Mouse (Mus musculus): ENCODE results near the gene Abca7. TPM values are rescaled to one million over a fixed set of nuclear protein-coding genes. Genes with fewer than 3 reads are reported as not detected.

Abca7 gene
- polyA plus RNA-seq, 1 experiment = 79.5 TPM

GRCm38 (mm10) chr10:79984871-79985270 is 11.4 kb upstream of the Abca7 start:
- no peaks in the 10 kb centered on the region for H3K36me3 ChIP-seq (ENCODE audit: control insufficient read depth, insufficient read depth, low read length)
- H3K4me3 ChIP-seq (ENCODE audit: control insufficient read depth, insufficient read depth, low read length) = peak overlapping the region; percentile 72
- DNase-seq = peak; percentile 95
- peak overlapping the region; percentile 87 for H3K27ac ChIP-seq (ENCODE audit: control insufficient read depth, insufficient read depth, low read length)
- WGBS = under 1% methylated on average over 22 of the region's 22 CpGs
- no peaks in the 10 kb centered on the region for H3K27me3 ChIP-seq (ENCODE audit: control insufficient read depth, insufficient read depth, low read length)
- H3K4me1 ChIP-seq (replicated peaks; ENCODE audit: control insufficient read depth, insufficient read depth, low read length) = peaks cover 51% of the 10 kb centered on the region
- peak; percentile 33; the same call in 1 of the 2 replicates for TF ChIP-seq POLR2A (IDR thresholded peaks at IDR 0.05; ENCODE audit: control insufficient read depth, extremely low read depth, insufficient read depth, low read length, poor library complexity)
- no peak for TF ChIP-seq CTCF (IDR thresholded peaks at IDR 0.05; ENCODE audit: borderline replicate concordance, control insufficient read depth, extremely low read depth, insufficient read depth, low read length, poor library complexity)

GRCm38 (mm10) chr10:79985334-79986231 is 10.7 kb upstream of the Abca7 start:
- 3% methylated on average over 35 of the region's 35 CpGs for WGBS
- H3K27me3 ChIP-seq (ENCODE audit: control insufficient read depth, insufficient read depth, low read length) = no peaks in the 10 kb centered on the region
- DNase-seq = peak; percentile 81

GRCm38 (mm10) chr10:79986232-79986878 is 9.9 kb upstream of the Abca7 start:
- DNase-seq = no peak
- no peak for TF ChIP-seq POLR2A (IDR thresholded peaks at IDR 0.05; ENCODE audit: control insufficient read depth, extremely low read depth, insufficient read depth, low read length, poor library complexity)
- TF ChIP-seq CTCF (IDR thresholded peaks at IDR 0.05; ENCODE audit: borderline replicate concordance, control insufficient read depth, extremely low read depth, insufficient read depth, low read length, poor library complexity) = no peak
- Histone ChIP-seq H3K4me3 (ENCODE audit: control insufficient read depth, insufficient read depth, low read length) (peak overlapping the region; percentile 50), H3K4me1 (replicated peaks; ENCODE audit: control insufficient read depth, insufficient read depth, low read length) (peaks cover 57% of the 10 kb centered on the region), H3K27me3 (ENCODE audit: control insufficient read depth, insufficient read depth, low read length) (no peaks in the 10 kb centered on the region), H3K27ac (ENCODE audit: control insufficient read depth, insufficient read depth, low read length) (peak overlapping the region; percentile 95), H3K36me3 (ENCODE audit: control insufficient read depth, insufficient read depth, low read length) (no peaks in the 10 kb centered on the region)
- 26% methylated on average over 6 of the region's 6 CpGs for WGBS

More at GRCm38 (mm10) chr10:79985334-79986231, 10.7 kb upstream of the Abca7 start:
- Histone ChIP-seq H3K4me1 (replicated peaks; ENCODE audit: control insufficient read depth, insufficient read depth, low read length) (peaks cover 54% of the 10 kb centered on the region), H3K36me3 (ENCODE audit: control insufficient read depth, insufficient read depth, low read length) (no peaks in the 10 kb centered on the region), H3K27ac (ENCODE audit: control insufficient read depth, insufficient read depth, low read length) (peak overlapping the region; percentile 95), H3K4me3 (ENCODE audit: control insufficient read depth, insufficient read depth, low read length) (peak overlapping the region; percentile 72)
- TF ChIP-seq CTCF (IDR thresholded peaks at IDR 0.05; ENCODE audit: borderline replicate concordance, control insufficient read depth, extremely low read depth, insufficient read depth, low read length, poor library complexity) (no peak), POLR2A (IDR thresholded peaks at IDR 0.05; ENCODE audit: control insufficient read depth, extremely low read depth, insufficient read depth, low read length, poor library complexity) (no peak)

GRCm38 (mm10) chr10:79986963-79987362 is 9.3 kb upstream of the Abca7 start:
- no peaks in the 10 kb centered on the region for H3K27me3 ChIP-seq (ENCODE audit: control insufficient read depth, insufficient read depth, low read length)
- 1% methylated on average over 11 of the region's 11 CpGs for WGBS
- H3K27ac ChIP-seq (ENCODE audit: control insufficient read depth, insufficient read depth, low read length) = peak overlapping the region; percentile 69
- H3K4me1 ChIP-seq (replicated peaks; ENCODE audit: control insufficient read depth, insufficient read depth, low read length) = peaks cover 57% of the 10 kb centered on the region
- H3K4me3 ChIP-seq (ENCODE audit: control insufficient read depth, insufficient read depth, low read length) = no peak overlapping the region
- 0 out of 2 replicates have a peak, but pooled peaks cover under 1% of the 10 kb centered on the region for H3K36me3 ChIP-seq (ENCODE audit: control insufficient read depth, insufficient read depth, low read length)
- no peak for TF ChIP-seq POLR2A (IDR thresholded peaks at IDR 0.05; ENCODE audit: control insufficient read depth, extremely low read depth, insufficient read depth, low read length, poor library complexity)
- peak; percentile 97 for TF ChIP-seq CTCF (IDR thresholded peaks at IDR 0.05; ENCODE audit: borderline replicate concordance, control insufficient read depth, extremely low read depth, insufficient read depth, low read length, poor library complexity)
- DNase-seq = peak; percentile 91

GRCm38 (mm10) chr10:79987771-79988505 is 8.4 kb upstream of the Abca7 start:
- peak overlapping the region; percentile 69 for H3K27ac ChIP-seq (ENCODE audit: control insufficient read depth, insufficient read depth, low read length)
- DNase-seq = no peak

More at GRCm38 (mm10) chr10:79987771-79988505, 8.4 kb upstream of the Abca7 start:
- TF ChIP-seq POLR2A (IDR thresholded peaks at IDR 0.05; ENCODE audit: control insufficient read depth, extremely low read depth, insufficient read depth, low read length, poor library complexity) = no peak
- no peak for TF ChIP-seq CTCF (IDR thresholded peaks at IDR 0.05; ENCODE audit: borderline replicate concordance, control insufficient read depth, extremely low read depth, insufficient read depth, low read length, poor library complexity)
- H3K4me1 ChIP-seq (replicated peaks; ENCODE audit: control insufficient read depth, insufficient read depth, low read length) = peaks cover 52% of the 10 kb centered on the region
- H3K36me3 ChIP-seq (ENCODE audit: control insufficient read depth, insufficient read depth, low read length) = 0 out of 2 replicates have a peak, but pooled peaks cover 5% of the 10 kb centered on the region
- WGBS = 29% methylated on average over 27 of the region's 27 CpGs
- H3K27me3 ChIP-seq (ENCODE audit: control insufficient read depth, insufficient read depth, low read length) = no peaks in the 10 kb centered on the region
- peak overlapping the region; percentile 53 for H3K4me3 ChIP-seq (ENCODE audit: control insufficient read depth, insufficient read depth, low read length)
